Mouse (Mus musculus) C2C12 (cell line): ENCODE data around the gene Olfr550.

ENCODE experiments used
- CEBPB ChIP-seq: IDR thresholded peaks from one replicate; pipeline ENCODE4 v1.6.1; 2011; ENCODE audit warnings: low read depth, mild to moderate bottlenecking, control low read depth, moderate library complexity
- CTCF ChIP-seq: IDR thresholded peaks from one replicate; pipeline ENCODE4 v1.5.1; 2011; ENCODE audit not compliant: control insufficient read depth, insufficient read depth, insufficient read length
- FOSL1 ChIP-seq: IDR thresholded peaks from one replicate; pipeline ENCODE4 v1.8.0; 2011; ENCODE audit warnings: mild to moderate bottlenecking, low read length; ENCODE audit not compliant: poor library complexity, insufficient read depth, severe bottlenecking
- MAX ChIP-seq: IDR thresholded peaks from one replicate; pipeline ENCODE4 v1.6.1; 2011; ENCODE audit warnings: mild to moderate bottlenecking, control low read depth
- MYOD1 ChIP-seq: IDR thresholded peaks from one replicate; pipeline ENCODE4 v1.6.1; 2011; ENCODE audit warnings: low read depth; ENCODE audit not compliant: control insufficient read depth, insufficient read length
- MYOG ChIP-seq: IDR thresholded peaks from one replicate; pipeline ENCODE4 v1.6.1; 2011; ENCODE audit not compliant: control insufficient read depth, insufficient read length; ENCODE audit errors: extremely low read depth
- USF1 ChIP-seq: IDR thresholded peaks from one replicate; pipeline ENCODE4 v1.6.1; 2011; ENCODE audit warnings: low read depth, mild to moderate bottlenecking, control low read depth, moderate library complexity

DNA sequence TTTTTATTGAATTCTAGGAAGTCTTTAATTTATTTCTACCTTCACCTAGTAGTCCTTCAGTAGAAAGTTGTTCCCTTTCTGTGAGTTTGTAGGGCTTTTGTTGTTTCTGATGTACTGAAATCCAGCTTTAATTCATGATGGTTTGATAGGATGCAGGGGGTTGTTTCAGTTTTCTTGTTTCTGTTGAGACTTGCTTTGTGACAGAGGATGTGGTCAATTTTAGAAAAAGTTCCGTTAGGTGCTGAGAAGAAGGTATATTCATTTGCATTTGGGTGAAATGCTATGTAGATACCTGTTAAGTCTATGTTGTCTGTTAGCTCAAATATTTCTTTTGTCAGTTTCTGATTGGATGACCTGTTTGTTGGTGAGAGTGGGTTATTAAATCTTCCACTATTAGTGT is 42.2 kb upstream of the Olfr550 start:
- no peak for TF ChIP-seq CTCF
- no peak for TF ChIP-seq USF1
- TF ChIP-seq MYOG, result no peak
- TF ChIP-seq FOSL1, result no peak
- no peak for TF ChIP-seq CEBPB
- TF ChIP-seq MAX, result no peak
- no peak for TF ChIP-seq MYOD1
